Mouse (Mus musculus) heart, embryonic 11.5 days (tissue): ENCODE measurements around the gene Fam50b. TPM values are rescaled to one million over a fixed set of nuclear protein-coding genes. Genes with fewer than 3 reads are reported as not detected.

Experiments
- ATAC-seq: fragments of 200-750 bp; cut with Nextera tagmentation; replicated peaks from 2 replicates; pipeline ENCODE4 v1.8.0; 2017; ENCODE audit warnings: moderate library complexity; ENCODE audit not compliant: insufficient number of reproducible peaks, low FRiP score, low TSS enrichment
- H3K27ac ChIP-seq: fragments of 300-500 bp; sonication (generic); 2 replicates; pipeline ENCODE4 v1.5.1; 2014; ENCODE audit warnings: mild to moderate bottlenecking, low read depth, low read length
- H3K27me3 ChIP-seq: fragments of 300-500 bp; sonication (generic); 2 replicates; pipeline ENCODE4 v1.6.1; 2014; ENCODE audit warnings: mild to moderate bottlenecking, low read length, mixed read lengths; ENCODE audit not compliant: control insufficient read depth, insufficient read depth
- H3K36me3 ChIP-seq: fragments of 300-500 bp; sonication (generic); 2 replicates; pipeline ENCODE4 v1.6.1; 2014; ENCODE audit warnings: mild to moderate bottlenecking, low read length, moderate library complexity, mixed read lengths; ENCODE audit not compliant: control insufficient read depth, insufficient read depth
- H3K4me1 ChIP-seq: fragments of 300-500 bp; sonication (generic); 2 replicates; pipeline ENCODE4 v1.6.1; 2014; ENCODE audit warnings: low read length; ENCODE audit not compliant: control insufficient read depth, insufficient read depth
- H3K4me2 ChIP-seq: fragments of 300-500 bp; sonication (generic); 2 replicates; pipeline ENCODE4 v1.6.1; 2014; ENCODE audit warnings: mild to moderate bottlenecking, moderate library complexity
- H3K4me3 ChIP-seq: fragments of 300-500 bp; sonication (generic); 2 replicates; pipeline ENCODE4 v1.5.1; 2014; ENCODE audit warnings: low read depth, low read length
- H3K9ac ChIP-seq: fragments of 300-500 bp; sonication (generic); 2 replicates; pipeline ENCODE4 v1.6.1; 2014; ENCODE audit warnings: mild to moderate bottlenecking, low read depth, low read length, moderate library complexity
- H3K9me3 ChIP-seq: fragments of 300-500 bp; sonication (generic); replicated peaks from 2 replicates; pipeline ENCODE4 v1.6.1; 2016; ENCODE audit warnings: low read length; ENCODE audit not compliant: control insufficient read depth
- WGBS: fragments of 180-500 bp; shearing (Covaris S2); extraction: QIAGEN DNeasy Blood & Tissue Kit; methylation state at CpG from one replicate; pipeline ENCODE4 v1.1.7; 2014; ENCODE audit not compliant: insufficient replicate concordance; 5-methylcytosine and 5-hydroxymethylcytosine counted together
- polyA plus RNA-seq: library from polyadenylated mRNA; unstranded; fragments of >200 nt; fragmentation: Nextera tagmentation; extraction: Ambion mirVana; gene quantifications from 2 replicates; pipeline ENCODE4 v1.2.1, GENCODE M21; 2014

Gene Fam50b
- not detected in 2 replicates for polyA plus RNA-seq

- WGBS: 49% methylated on average over 5 of the region's 5 CpGs
- Histone ChIP-seq H3K4me2 (no peak within 1 kb of the TSS), H3K9me3 (no peaks in the 10 kb centered on the region), H3K4me3 (no peak within 1 kb of the TSS), H3K36me3 (no peaks in the 10 kb centered on the region), H3K27me3 (no peaks in the 10 kb centered on the region), H3K27ac (no peak within 1 kb of the TSS), H3K4me1 (no peaks in the 10 kb centered on the region; the same call in none of the 2 replicates), H3K9ac (no peak within 1 kb of the TSS)
- ATAC-seq: no peak
Measured at GRCm38 (mm10) chr13:34734686-34735085, at the start of gene Fam50b. Gene Fam50b, plus strand, starts transcription at chr13:34734850.

- Histone ChIP-seq H3K4me3 (no peak overlapping the region), H3K36me3 (no peaks in the 10 kb centered on the region), H3K9me3 (no peaks in the 10 kb centered on the region), H3K4me1 (peaks cover 7% of the 10 kb centered on the region; the same call in 1 of the 2 replicates), H3K27me3 (no peaks in the 10 kb centered on the region), H3K9ac (no peak overlapping the region), H3K27ac (no peak overlapping the region), H3K4me2 (no peak overlapping the region)
- ATAC-seq: no peak
- 66% methylated on average over 7 of the region's 7 CpGs for WGBS
Measured at GRCm38 (mm10) chr13:34685008-34685765, 49.5 kb upstream of the Fam50b start.

GRCm38 (mm10) chr13:34691049-34691448, 43.6 kb upstream of the Fam50b start:
- no peak overlapping the region for H3K4me2 ChIP-seq
- ATAC-seq: no peak

GRCm38 (mm10) chr13:34693111-34693510, 41.5 kb upstream of the Fam50b start:
- no peaks in the 10 kb centered on the region for H3K36me3 ChIP-seq
- H3K9ac ChIP-seq: no peak overlapping the region
- no peak overlapping the region for H3K27ac ChIP-seq
- no peak for ATAC-seq
- H3K4me2 ChIP-seq: no peak overlapping the region
- WGBS: 71% methylated on average over 6 of the region's 6 CpGs
- H3K9me3 ChIP-seq: no peaks in the 10 kb centered on the region
- H3K27me3 ChIP-seq: no peaks in the 10 kb centered on the region
- H3K4me1 ChIP-seq: no peaks in the 10 kb centered on the region
- H3K4me3 ChIP-seq: no peak overlapping the region

More at GRCm38 (mm10) chr13:34691049-34691448, 43.6 kb upstream of the Fam50b start:
- Histone ChIP-seq H3K9ac (no peak overlapping the region), H3K4me1 (no peaks in the 10 kb centered on the region), H3K9me3 (no peaks in the 10 kb centered on the region), H3K4me3 (no peak overlapping the region), H3K27me3 (no peaks in the 10 kb centered on the region), H3K27ac (no peak overlapping the region), H3K36me3 (no peaks in the 10 kb centered on the region)
- 64% methylated on average over 1 of the region's 1 CpGs for WGBS

GRCm38 (mm10) chr13:34696734-34697332, 37.8 kb upstream of the Fam50b start:
- no peak overlapping the region for H3K9ac ChIP-seq
- no peak overlapping the region for H3K27ac ChIP-seq
- no peaks in the 10 kb centered on the region for H3K36me3 ChIP-seq
- H3K9me3 ChIP-seq: no peaks in the 10 kb centered on the region
- WGBS: 64% methylated on average over 7 of the region's 7 CpGs
- no peak overlapping the region for H3K4me2 ChIP-seq
- no peaks in the 10 kb centered on the region for H3K4me1 ChIP-seq
- no peak for ATAC-seq
- H3K27me3 ChIP-seq: no peaks in the 10 kb centered on the region
- H3K4me3 ChIP-seq: no peak overlapping the region

- Histone ChIP-seq H3K4me1 (no peaks in the 10 kb centered on the region), H3K27ac (no peak overlapping the region), H3K4me3 (no peak overlapping the region), H3K4me2 (no peak overlapping the region), H3K27me3 (no peaks in the 10 kb centered on the region), H3K9me3 (no peaks in the 10 kb centered on the region), H3K9ac (no peak overlapping the region), H3K36me3 (no peaks in the 10 kb centered on the region)
- no peak for ATAC-seq
- 75% methylated on average over 2 of the region's 2 CpGs for WGBS
Measured at GRCm38 (mm10) chr13:34700091-34700490, 34.6 kb upstream of the Fam50b start.

- no peaks in the 10 kb centered on the region for H3K4me1 ChIP-seq
- WGBS: 80% methylated on average over 1 of the region's 1 CpGs
- no peaks in the 10 kb centered on the region for H3K27me3 ChIP-seq
- no peaks in the 10 kb centered on the region for H3K9me3 ChIP-seq
- no peaks in the 10 kb centered on the region for H3K36me3 ChIP-seq
- no peak overlapping the region for H3K4me2 ChIP-seq
- no peak overlapping the region for H3K9ac ChIP-seq
- H3K27ac ChIP-seq: no peak overlapping the region
- H3K4me3 ChIP-seq: no peak overlapping the region
- ATAC-seq: no peak
Measured at GRCm38 (mm10) chr13:34700630-34701029, 34.0 kb upstream of the Fam50b start.

- Histone ChIP-seq H3K27ac (no peak overlapping the region), H3K36me3 (no peaks in the 10 kb centered on the region), H3K4me2 (no peak overlapping the region), H3K4me3 (no peak overlapping the region), H3K9me3 (no peaks in the 10 kb centered on the region), H3K4me1 (no peaks in the 10 kb centered on the region), H3K9ac (no peak overlapping the region), H3K27me3 (no peaks in the 10 kb centered on the region)
- 52% methylated on average over 2 of the region's 2 CpGs for WGBS
- no peak for ATAC-seq
Measured at GRCm38 (mm10) chr13:34703301-34703700, 31.3 kb upstream of the Fam50b start.
